Mouse (Mus musculus): Measurements from ENCODE around the gene Mthfd1l. TPM values are rescaled to one million over a fixed set of nuclear protein-coding genes. Genes with fewer than 3 reads are reported as not detected.
"Not testable (repeated sequence)": the region's sequence is repeated elsewhere in the genome, so short reads cannot be mapped to it uniquely, and the experiment has no call there.

The Mthfd1l gene
- polyA plus RNA-seq, 1 experiment from 2014 or later, result 16.9 TPM

GRCm38 (mm10) chr10:4065295-4066084 is 92.6 kb downstream of the Mthfd1l start:
- Histone ChIP-seq H3K4me2 (no peak overlapping the region), H3K36me3 (peaks cover 16% of the 10 kb centered on the region), H3K4me3 (no peak overlapping the region), H3K27ac (ENCODE audit: poor library complexity, severe bottlenecking) (no peak overlapping the region), H3K4me1 (replicated peaks) (peaks cover 6% of the 10 kb centered on the region; the same call in 1 of the 2 replicates), H3K27me3 (replicated peaks) (no peaks in the 10 kb centered on the region), H3K9me3 (replicated peaks) (no peaks in the 10 kb centered on the region), H3K9ac (no peak overlapping the region)
- WGBS, result 82% methylated on average over 15 of the region's 15 CpGs
- no peak for ATAC-seq (ENCODE audit: insufficient number of reproducible peaks, low FRiP score)

- H3K4me2 ChIP-seq, result no peak overlapping the region
- H3K27me3 ChIP-seq (replicated peaks), result no peaks in the 10 kb centered on the region
- no peak overlapping the region for H3K4me3 ChIP-seq
- ATAC-seq (ENCODE audit: insufficient number of reproducible peaks, low FRiP score), result no peak
- peaks cover 12% of the 10 kb centered on the region for H3K4me1 ChIP-seq (replicated peaks)
- H3K36me3 ChIP-seq, result 0 out of 2 replicates have a peak, but pooled peaks cover 5% of the 10 kb centered on the region
- WGBS, result 78% methylated on average over 7 of the region's 7 CpGs
- H3K27ac ChIP-seq (ENCODE audit: poor library complexity, severe bottlenecking), result no peak overlapping the region
- H3K9ac ChIP-seq, result no peak overlapping the region
- no peaks in the 10 kb centered on the region for H3K9me3 ChIP-seq (replicated peaks)
Measured at GRCm38 (mm10) chr10:4069258-4069826, 96.4 kb downstream of the Mthfd1l start.

DNA sequence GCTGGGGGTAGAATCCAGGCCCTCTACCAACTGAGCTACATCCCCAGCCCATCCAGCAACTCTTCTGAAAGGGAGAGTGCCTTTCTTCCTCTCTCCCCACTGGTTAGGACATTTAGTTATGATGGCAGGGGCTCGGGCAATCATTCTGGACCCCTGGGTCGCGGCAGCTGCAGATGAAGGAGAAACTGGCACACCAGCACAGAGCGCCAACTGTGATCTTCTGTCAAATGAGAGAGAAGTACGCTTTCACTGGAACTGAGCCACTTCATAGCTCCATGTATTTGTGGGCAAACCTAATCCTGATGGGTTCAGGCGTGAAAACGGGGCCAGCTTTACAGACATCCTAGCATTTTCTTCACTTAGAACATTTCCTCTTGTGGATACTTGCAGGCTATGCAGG is 97.1 kb downstream of the Mthfd1l start:
- Histone ChIP-seq H3K9me3 (replicated peaks) (no peaks in the 10 kb centered on the region), H3K36me3 (0 out of 2 replicates have a peak, but pooled peaks cover 5% of the 10 kb centered on the region), H3K27me3 (replicated peaks) (no peaks in the 10 kb centered on the region), H3K4me3 (no peak overlapping the region), H3K27ac (ENCODE audit: poor library complexity, severe bottlenecking) (no peak overlapping the region), H3K4me2 (no peak overlapping the region), H3K9ac (no peak overlapping the region), H3K4me1 (replicated peaks) (peaks cover 12% of the 10 kb centered on the region)
- no peak for ATAC-seq (ENCODE audit: insufficient number of reproducible peaks, low FRiP score)
- 94% methylated on average over 7 of the region's 7 CpGs for WGBS

- H3K4me2 ChIP-seq, result no peak overlapping the region
- H3K9ac ChIP-seq, result no peak overlapping the region
- H3K27me3 ChIP-seq (replicated peaks), result no peaks in the 10 kb centered on the region
- ATAC-seq (ENCODE audit: insufficient number of reproducible peaks, low FRiP score), result no peak
- H3K9me3 ChIP-seq (replicated peaks), result no peaks in the 10 kb centered on the region
- no peak overlapping the region for H3K4me3 ChIP-seq
- 0 out of 2 replicates have a peak, but pooled peaks cover 5% of the 10 kb centered on the region for H3K36me3 ChIP-seq
- peaks cover 12% of the 10 kb centered on the region for H3K4me1 ChIP-seq (replicated peaks)
- 75% methylated on average over 8 of the region's 8 CpGs for WGBS
- no peak overlapping the region for H3K27ac ChIP-seq (ENCODE audit: poor library complexity, severe bottlenecking)
Measured at GRCm38 (mm10) chr10:4071069-4071844, 98.3 kb downstream of the Mthfd1l start.

DNA sequence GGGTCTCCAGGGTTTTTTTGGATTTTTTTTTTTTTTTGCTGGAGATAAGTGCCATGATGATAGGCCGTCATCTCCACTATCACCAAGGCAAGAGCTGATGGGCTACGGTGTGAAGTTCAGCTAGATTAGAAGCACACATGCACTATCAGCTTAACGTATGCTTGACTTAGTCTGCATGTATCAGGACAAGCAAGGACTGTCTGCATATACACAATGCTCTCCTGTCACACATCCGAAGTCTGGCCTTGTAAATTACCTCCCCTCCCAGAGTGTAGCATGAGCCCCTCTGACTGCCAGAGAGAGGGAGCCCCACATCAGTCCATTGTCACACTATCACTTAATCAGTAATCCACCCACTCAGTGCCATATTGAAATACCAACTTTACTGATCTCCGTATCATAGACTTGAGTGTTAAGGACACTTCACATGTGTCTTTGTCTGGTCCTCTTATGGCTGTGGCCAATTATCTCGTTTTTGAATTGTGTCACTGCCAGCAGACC is 99.0 kb downstream of the Mthfd1l start:
- WGBS, result 41% methylated on average over 6 of the region's 6 CpGs
- peaks cover 12% of the 10 kb centered on the region for H3K4me1 ChIP-seq (replicated peaks)
- no peak overlapping the region for H3K9ac ChIP-seq
- no peak overlapping the region for H3K27ac ChIP-seq (ENCODE audit: poor library complexity, severe bottlenecking)
- no peak overlapping the region for H3K4me2 ChIP-seq
- H3K36me3 ChIP-seq, result 0 out of 2 replicates have a peak, but pooled peaks cover 5% of the 10 kb centered on the region
- ATAC-seq (ENCODE audit: insufficient number of reproducible peaks, low FRiP score), result no peak
- H3K27me3 ChIP-seq (replicated peaks), result no peaks in the 10 kb centered on the region
- no peaks in the 10 kb centered on the region for H3K9me3 ChIP-seq (replicated peaks)
- no peak overlapping the region for H3K4me3 ChIP-seq

- 78% methylated on average over 4 of the region's 4 CpGs for WGBS
- ATAC-seq (ENCODE audit: insufficient number of reproducible peaks, low FRiP score); H3K4me2 ChIP-seq; H3K9me3 ChIP-seq (replicated peaks); H3K9ac ChIP-seq; H3K27ac ChIP-seq (ENCODE audit: poor library complexity, severe bottlenecking); H3K36me3 ChIP-seq; H3K27me3 ChIP-seq (replicated peaks); H3K4me3 ChIP-seq: not testable (repeated sequence)
- peaks cover 12% of the 10 kb centered on the region for H3K4me1 ChIP-seq (replicated peaks)
Measured at GRCm38 (mm10) chr10:4072491-4072890, 99.6 kb downstream of the Mthfd1l start.

GRCm38 (mm10) chr10:4078220-4078840 is 105.4 kb downstream of the Mthfd1l start:
- Histone ChIP-seq H3K27ac (ENCODE audit: poor library complexity, severe bottlenecking) (peak overlapping the region; percentile 86), H3K36me3 (no peaks in the 10 kb centered on the region), H3K4me3 (no peak overlapping the region), H3K9ac (no peak overlapping the region), H3K27me3 (replicated peaks) (no peaks in the 10 kb centered on the region), H3K9me3 (replicated peaks) (no peaks in the 10 kb centered on the region), H3K4me2 (no peak overlapping the region), H3K4me1 (replicated peaks) (peaks cover 14% of the 10 kb centered on the region)
- ATAC-seq (ENCODE audit: insufficient number of reproducible peaks, low FRiP score), result no peak
- WGBS, result 57% methylated on average over 9 of the region's 9 CpGs

DNA sequence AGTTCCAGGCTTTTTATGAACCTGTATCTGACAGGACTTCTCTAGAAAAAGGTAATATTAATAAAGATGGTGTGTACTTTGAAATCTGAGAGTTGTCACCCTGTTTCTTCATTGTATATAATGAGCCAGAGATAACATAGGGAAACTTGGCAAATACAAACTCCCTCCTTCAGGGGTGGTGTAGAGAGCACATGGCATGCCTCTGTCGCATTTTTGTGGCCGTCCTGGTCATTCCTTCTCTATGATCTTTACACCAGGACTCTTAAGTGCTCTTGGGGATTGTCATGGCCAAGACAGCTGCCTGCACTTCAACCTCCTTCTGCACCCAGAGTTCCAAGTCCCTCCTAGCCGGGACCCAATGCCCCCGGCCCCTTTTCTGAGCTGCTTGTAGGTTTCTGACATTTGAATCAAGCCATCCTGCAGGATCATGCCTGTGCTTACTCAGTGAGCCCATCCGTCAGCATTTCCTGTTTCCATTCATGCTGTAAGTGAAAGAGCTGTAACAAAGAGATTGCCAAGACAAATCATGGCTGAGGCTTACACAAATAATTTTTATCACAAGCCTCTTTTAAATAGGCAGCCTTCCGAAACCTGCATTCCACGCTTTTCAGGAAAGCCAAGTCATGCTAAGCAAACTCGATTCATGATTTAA is 106.2 kb downstream of the Mthfd1l start:
- WGBS, result 33% methylated on average over 8 of the region's 8 CpGs
- H3K36me3 ChIP-seq, result 0 out of 2 replicates have a peak, but pooled peaks cover 4% of the 10 kb centered on the region
- no peak overlapping the region for H3K4me3 ChIP-seq
- H3K27me3 ChIP-seq (replicated peaks), result no peaks in the 10 kb centered on the region
- H3K4me2 ChIP-seq, result peak overlapping the region; percentile 30; the same call in 1 of the 2 replicates
- peak; percentile 85 for ATAC-seq (ENCODE audit: insufficient number of reproducible peaks, low FRiP score)
- H3K9me3 ChIP-seq (replicated peaks), result no peaks in the 10 kb centered on the region
- no peak overlapping the region for H3K9ac ChIP-seq
- H3K4me1 ChIP-seq (replicated peaks), result peaks cover 14% of the 10 kb centered on the region
- peak overlapping the region; percentile 86 for H3K27ac ChIP-seq (ENCODE audit: poor library complexity, severe bottlenecking)

- no peak overlapping the region for H3K9ac ChIP-seq
- 45% methylated on average over 15 of the region's 15 CpGs for WGBS
- 0 out of 2 replicates have a peak, but pooled peaks cover 5% of the 10 kb centered on the region for H3K36me3 ChIP-seq
- ATAC-seq (ENCODE audit: insufficient number of reproducible peaks, low FRiP score), result peak; percentile 63; the same call in 1 of the 2 replicates
- H3K27me3 ChIP-seq (replicated peaks), result no peaks in the 10 kb centered on the region
- peak overlapping the region; percentile 30 for H3K4me2 ChIP-seq
- H3K4me1 ChIP-seq (replicated peaks), result peaks cover 14% of the 10 kb centered on the region
- no peak overlapping the region for H3K4me3 ChIP-seq
- peak overlapping the region; percentile 86 for H3K27ac ChIP-seq (ENCODE audit: poor library complexity, severe bottlenecking)
- no peaks in the 10 kb centered on the region for H3K9me3 ChIP-seq (replicated peaks)
Measured at GRCm38 (mm10) chr10:4079643-4080244, 106.8 kb downstream of the Mthfd1l start.

GRCm38 (mm10) chr10:4083609-4084008 is 110.7 kb downstream of the Mthfd1l start:
- Histone ChIP-seq H3K36me3 (peaks cover 7% of the 10 kb centered on the region; the same call in 1 of the 2 replicates), H3K4me3 (no peak overlapping the region), H3K9ac (no peak overlapping the region), H3K4me2 (no peak overlapping the region), H3K4me1 (replicated peaks) (peaks cover 5% of the 10 kb centered on the region), H3K27ac (ENCODE audit: poor library complexity, severe bottlenecking) (no peak overlapping the region), H3K27me3 (replicated peaks) (no peaks in the 10 kb centered on the region), H3K9me3 (replicated peaks) (no peaks in the 10 kb centered on the region)
- 87% methylated on average over 9 of the region's 9 CpGs for WGBS
- no peak for ATAC-seq (ENCODE audit: insufficient number of reproducible peaks, low FRiP score)

All from heart, embryonic 12.5 days (tissue).